Mouse (Mus musculus): ENCODE measurements around the gene Atf6. TPM values are rescaled to one million over a fixed set of nuclear protein-coding genes. Genes with fewer than 3 reads are reported as not detected.

The Atf6 gene
- polyA plus RNA-seq, 1 experiment from 2014 or later = 11.5 TPM

GRCm38 (mm10) chr1:170674184-170674775, 193.3 kb downstream of the Atf6 start:
- no peaks in the 10 kb centered on the region for H3K4me1 ChIP-seq (replicated peaks; ENCODE audit: control insufficient read depth, insufficient read depth, low read length)
- H3K27me3 ChIP-seq (replicated peaks; ENCODE audit: control insufficient read depth, insufficient read depth, low read length) = no peaks in the 10 kb centered on the region
- H3K27ac ChIP-seq (ENCODE audit: low read depth, low read length) = no peak overlapping the region
- ATAC-seq (replicated peaks; ENCODE audit: low FRiP score) = no peak
- DNase-seq (ENCODE audit: low spot score) = no peak
- no peak overlapping the region for H3K4me2 ChIP-seq
- H3K9ac ChIP-seq (ENCODE audit: low read depth, low read length) = no peak overlapping the region
- WGBS = 83% methylated on average over 9 of the region's 9 CpGs
- H3K4me3 ChIP-seq (ENCODE audit: low read depth, low read length) = no peak overlapping the region
- H3K36me3 ChIP-seq (ENCODE audit: control insufficient read depth, insufficient read depth, low read length) = peaks cover 4% of the 10 kb centered on the region; the same call in 1 of the 2 replicates
- H3K9me3 ChIP-seq (ENCODE audit: control insufficient read depth, low read length) = no peaks in the 10 kb centered on the region

GRCm38 (mm10) chr1:170665200-170665599, 202.4 kb downstream of the Atf6 start:
- H3K4me1 ChIP-seq (replicated peaks; ENCODE audit: control insufficient read depth, insufficient read depth, low read length) = no peaks in the 10 kb centered on the region
- WGBS = 89% methylated on average over 7 of the region's 7 CpGs
- no peak for DNase-seq (ENCODE audit: low spot score)
- no peaks in the 10 kb centered on the region for H3K36me3 ChIP-seq (ENCODE audit: control insufficient read depth, insufficient read depth, low read length)
- ATAC-seq (replicated peaks; ENCODE audit: low FRiP score) = no peak
- no peak overlapping the region for H3K4me3 ChIP-seq (ENCODE audit: low read depth, low read length)
- no peak overlapping the region for H3K27ac ChIP-seq (ENCODE audit: low read depth, low read length)
- H3K27me3 ChIP-seq (replicated peaks; ENCODE audit: control insufficient read depth, insufficient read depth, low read length) = no peaks in the 10 kb centered on the region
- no peak overlapping the region for H3K4me2 ChIP-seq
- no peaks in the 10 kb centered on the region for H3K9me3 ChIP-seq (ENCODE audit: control insufficient read depth, low read length)
- no peak overlapping the region for H3K9ac ChIP-seq (ENCODE audit: low read depth, low read length)

- Histone ChIP-seq H3K4me3 (ENCODE audit: low read depth, low read length) (no peak overlapping the region), H3K36me3 (ENCODE audit: control insufficient read depth, insufficient read depth, low read length) (no peaks in the 10 kb centered on the region), H3K9ac (ENCODE audit: low read depth, low read length) (no peak overlapping the region), H3K9me3 (ENCODE audit: control insufficient read depth, low read length) (no peaks in the 10 kb centered on the region), H3K4me2 (no peak overlapping the region), H3K27ac (ENCODE audit: low read depth, low read length) (no peak overlapping the region), H3K27me3 (replicated peaks; ENCODE audit: control insufficient read depth, insufficient read depth, low read length) (no peaks in the 10 kb centered on the region), H3K4me1 (replicated peaks; ENCODE audit: control insufficient read depth, insufficient read depth, low read length) (no peaks in the 10 kb centered on the region)
- no peak for DNase-seq (ENCODE audit: low spot score)
- 81% methylated on average over 11 of the region's 11 CpGs for WGBS
- ATAC-seq (replicated peaks; ENCODE audit: low FRiP score) = no peak
These were observed 202.9 kb downstream of the Atf6 start for GRCm38 (mm10) chr1:170664620-170665185.

- H3K36me3 ChIP-seq (ENCODE audit: control insufficient read depth, insufficient read depth, low read length) = no peaks in the 10 kb centered on the region
These were observed 208.3 kb downstream of the Atf6 start for GRCm38 (mm10) chr1:170659260-170659659.

GRCm38 (mm10) chr1:170657643-170658314, 209.8 kb downstream of the Atf6 start:
- no peak for ATAC-seq (replicated peaks; ENCODE audit: low FRiP score)
- Histone ChIP-seq H3K4me3 (ENCODE audit: low read depth, low read length) (no peak overlapping the region), H3K27me3 (replicated peaks; ENCODE audit: control insufficient read depth, insufficient read depth, low read length) (no peaks in the 10 kb centered on the region), H3K36me3 (ENCODE audit: control insufficient read depth, insufficient read depth, low read length) (no peaks in the 10 kb centered on the region), H3K4me2 (no peak overlapping the region), H3K9ac (ENCODE audit: low read depth, low read length) (no peak overlapping the region), H3K9me3 (ENCODE audit: control insufficient read depth, low read length) (no peaks in the 10 kb centered on the region), H3K27ac (ENCODE audit: low read depth, low read length) (no peak overlapping the region), H3K4me1 (replicated peaks; ENCODE audit: control insufficient read depth, insufficient read depth, low read length) (no peaks in the 10 kb centered on the region)
- 77% methylated on average over 13 of the region's 13 CpGs for WGBS
- DNase-seq (ENCODE audit: low spot score) = no peak

More at GRCm38 (mm10) chr1:170659260-170659659, 208.3 kb downstream of the Atf6 start:
- H3K4me1 ChIP-seq (replicated peaks; ENCODE audit: control insufficient read depth, insufficient read depth, low read length) = no peaks in the 10 kb centered on the region
- no peak overlapping the region for H3K4me2 ChIP-seq
- H3K9me3 ChIP-seq (ENCODE audit: control insufficient read depth, low read length) = no peaks in the 10 kb centered on the region
- 82% methylated on average over 13 of the region's 13 CpGs for WGBS
- H3K27ac ChIP-seq (ENCODE audit: low read depth, low read length) = no peak overlapping the region
- DNase-seq (ENCODE audit: low spot score) (no peak), ATAC-seq (replicated peaks; ENCODE audit: low FRiP score) (no peak)
- no peak overlapping the region for H3K4me3 ChIP-seq (ENCODE audit: low read depth, low read length)
- H3K9ac ChIP-seq (ENCODE audit: low read depth, low read length) = no peak overlapping the region
- H3K27me3 ChIP-seq (replicated peaks; ENCODE audit: control insufficient read depth, insufficient read depth, low read length) = no peaks in the 10 kb centered on the region

GRCm38 (mm10) chr1:170657228-170657521, 210.4 kb downstream of the Atf6 start:
- H3K4me2 ChIP-seq = no peak overlapping the region
- H3K9me3 ChIP-seq (ENCODE audit: control insufficient read depth, low read length) = no peaks in the 10 kb centered on the region
- no peaks in the 10 kb centered on the region for H3K36me3 ChIP-seq (ENCODE audit: control insufficient read depth, insufficient read depth, low read length)
- no peak overlapping the region for H3K27ac ChIP-seq (ENCODE audit: low read depth, low read length)
- no peaks in the 10 kb centered on the region for H3K4me1 ChIP-seq (replicated peaks; ENCODE audit: control insufficient read depth, insufficient read depth, low read length)
- DNase-seq (ENCODE audit: low spot score) = no peak
- H3K27me3 ChIP-seq (replicated peaks; ENCODE audit: control insufficient read depth, insufficient read depth, low read length) = no peaks in the 10 kb centered on the region
- 38% methylated on average over 2 of the region's 2 CpGs for WGBS
- H3K4me3 ChIP-seq (ENCODE audit: low read depth, low read length) = no peak overlapping the region
- H3K9ac ChIP-seq (ENCODE audit: low read depth, low read length) = no peak overlapping the region
- ATAC-seq (replicated peaks; ENCODE audit: low FRiP score) = no peak

- Histone ChIP-seq H3K27ac (ENCODE audit: low read depth, low read length) (no peak overlapping the region), H3K4me1 (replicated peaks; ENCODE audit: control insufficient read depth, insufficient read depth, low read length) (no peaks in the 10 kb centered on the region), H3K36me3 (ENCODE audit: control insufficient read depth, insufficient read depth, low read length) (no peaks in the 10 kb centered on the region), H3K4me2 (no peak overlapping the region), H3K9me3 (ENCODE audit: control insufficient read depth, low read length) (no peaks in the 10 kb centered on the region), H3K4me3 (ENCODE audit: low read depth, low read length) (no peak overlapping the region), H3K27me3 (replicated peaks; ENCODE audit: control insufficient read depth, insufficient read depth, low read length) (no peaks in the 10 kb centered on the region), H3K9ac (ENCODE audit: low read depth, low read length) (no peak overlapping the region)
- DNase-seq (ENCODE audit: low spot score) (no peak), ATAC-seq (replicated peaks; ENCODE audit: low FRiP score) (no peak)
- 70% methylated on average over 11 of the region's 11 CpGs for WGBS
These were observed 210.9 kb downstream of the Atf6 start for GRCm38 (mm10) chr1:170656518-170657227.

GRCm38 (mm10) chr1:170655280-170655917, 212.2 kb downstream of the Atf6 start:
- Histone ChIP-seq H3K4me1 (replicated peaks; ENCODE audit: control insufficient read depth, insufficient read depth, low read length) (no peaks in the 10 kb centered on the region), H3K27me3 (replicated peaks; ENCODE audit: control insufficient read depth, insufficient read depth, low read length) (no peaks in the 10 kb centered on the region), H3K9ac (ENCODE audit: low read depth, low read length) (no peak overlapping the region), H3K4me2 (no peak overlapping the region), H3K27ac (ENCODE audit: low read depth, low read length) (no peak overlapping the region), H3K4me3 (ENCODE audit: low read depth, low read length) (no peak overlapping the region), H3K36me3 (ENCODE audit: control insufficient read depth, insufficient read depth, low read length) (no peaks in the 10 kb centered on the region), H3K9me3 (ENCODE audit: control insufficient read depth, low read length) (no peaks in the 10 kb centered on the region)
- DNase-seq (ENCODE audit: low spot score) (no peak), ATAC-seq (replicated peaks; ENCODE audit: low FRiP score) (no peak)
- WGBS = 67% methylated on average over 5 of the region's 5 CpGs
